Mouse (Mus musculus) myocyte (in vitro differentiated cells): ENCODE results near the gene Mvp. TPM values are rescaled to one million over a fixed set of nuclear protein-coding genes. Genes with fewer than 3 reads are reported as not detected.

Experiments
- H3K27me3 ChIP-seq: one replicate; pipeline ENCODE4 v1.6.1; 2011; ENCODE audit not compliant: control insufficient read depth, insufficient read depth, insufficient read length
- H3K36me3 ChIP-seq: one replicate; pipeline ENCODE4 v1.6.1; 2011; ENCODE audit not compliant: control insufficient read depth, insufficient read depth
- H3K4me2 ChIP-seq: one replicate; pipeline ENCODE4 v1.6.1; 2011; ENCODE audit warnings: low read depth, control low read depth
- H3K4me3 ChIP-seq: one replicate; pipeline ENCODE4 v1.5.1; 2011; ENCODE audit warnings: mild to moderate bottlenecking, control low read depth, moderate library complexity
- H3K79me2 ChIP-seq: one replicate; pipeline ENCODE4 v1.6.1; 2011; ENCODE audit not compliant: control insufficient read depth, insufficient read depth
- H3ac ChIP-seq: one replicate; pipeline ENCODE4 v1.6.1; 2011; ENCODE audit not compliant: control insufficient read depth, insufficient read length
- CEBPB ChIP-seq: IDR thresholded peaks from 2 replicates; pipeline ENCODE4 v1.6.1; 2011; ENCODE audit warnings: mild to moderate bottlenecking, moderate library complexity; ENCODE audit not compliant: poor library complexity, insufficient read depth, severe bottlenecking
- E2F4 ChIP-seq: IDR thresholded peaks from one replicate; pipeline ENCODE4 v1.6.1; 2011; ENCODE audit warnings: mild to moderate bottlenecking, control low read depth, moderate library complexity; ENCODE audit not compliant: insufficient read depth
- MAX ChIP-seq: IDR thresholded peaks from one replicate; pipeline ENCODE4 v1.6.1; 2011; ENCODE audit warnings: low read depth, mild to moderate bottlenecking, control low read depth
- MYOD1 ChIP-seq, 3 experiments: IDR thresholded peaks; one replicate each; pipeline ENCODE4 v1.6.1; 2011; ENCODE audit warnings: control low read depth in 2 of 3, low read depth in 2 of 3, mild to moderate bottlenecking in 2 of 3, moderate library complexity in 1 of 3; ENCODE audit not compliant: insufficient read length in 2 of 3, control insufficient read depth in 1 of 3
- MYOG ChIP-seq, 3 experiments: IDR thresholded peaks; one replicate each; pipeline ENCODE4 v1.6.1; 2011; ENCODE audit warnings: control low read depth in 2 of 3, low read depth in 2 of 3, mild to moderate bottlenecking in 2 of 3; ENCODE audit not compliant: insufficient read length in 2 of 3, control insufficient read depth in 1 of 3, insufficient read depth in 1 of 3
- POLR2A ChIP-seq: IDR thresholded peaks from one replicate; pipeline ENCODE4 v1.6.1; 2011; ENCODE audit warnings: low read depth, mild to moderate bottlenecking, control low read depth, moderate library complexity; ENCODE audit not compliant: insufficient read length
- POLR2AphosphoS2 ChIP-seq: IDR thresholded peaks from one replicate; pipeline ENCODE4 v1.6.1; 2011; ENCODE audit warnings: low read depth, control low read depth; ENCODE audit not compliant: insufficient read length
- REST ChIP-seq: IDR thresholded peaks from one replicate; pipeline ENCODE4 v1.6.1; 2011; ENCODE audit warnings: mild to moderate bottlenecking, control low read depth, moderate library complexity; ENCODE audit not compliant: insufficient read depth, insufficient read length
- SRF ChIP-seq: IDR thresholded peaks from one replicate; pipeline ENCODE4 v1.6.1; 2011; ENCODE audit warnings: low read depth; ENCODE audit not compliant: control insufficient read depth, insufficient read length
- TCF12 ChIP-seq: IDR thresholded peaks from one replicate; pipeline ENCODE4 v1.6.1; 2011; ENCODE audit warnings: mild to moderate bottlenecking, control low read depth; ENCODE audit not compliant: poor library complexity, insufficient read depth, severe bottlenecking
- TCF3 ChIP-seq: IDR thresholded peaks from one replicate; pipeline ENCODE4 v1.6.1; 2011; ENCODE audit warnings: low read depth, control low read depth; ENCODE audit not compliant: insufficient read length
- USF1 ChIP-seq: IDR thresholded peaks from one replicate; pipeline ENCODE4 v1.6.1; 2011; ENCODE audit warnings: low read depth, mild to moderate bottlenecking, control low read depth, moderate library complexity
- polyA plus RNA-seq: library from polyadenylated mRNA; unstranded; fragments of >200 nt; fragmentation: generic; extraction: Trizol; gene quantifications from one replicate; pipeline ENCODE4 v1.2.1, GENCODE M21; 2012; ENCODE audit warnings: missing spikeins

The Mvp gene
- polyA plus RNA-seq, 1 experiment = 111 TPM

DNA sequence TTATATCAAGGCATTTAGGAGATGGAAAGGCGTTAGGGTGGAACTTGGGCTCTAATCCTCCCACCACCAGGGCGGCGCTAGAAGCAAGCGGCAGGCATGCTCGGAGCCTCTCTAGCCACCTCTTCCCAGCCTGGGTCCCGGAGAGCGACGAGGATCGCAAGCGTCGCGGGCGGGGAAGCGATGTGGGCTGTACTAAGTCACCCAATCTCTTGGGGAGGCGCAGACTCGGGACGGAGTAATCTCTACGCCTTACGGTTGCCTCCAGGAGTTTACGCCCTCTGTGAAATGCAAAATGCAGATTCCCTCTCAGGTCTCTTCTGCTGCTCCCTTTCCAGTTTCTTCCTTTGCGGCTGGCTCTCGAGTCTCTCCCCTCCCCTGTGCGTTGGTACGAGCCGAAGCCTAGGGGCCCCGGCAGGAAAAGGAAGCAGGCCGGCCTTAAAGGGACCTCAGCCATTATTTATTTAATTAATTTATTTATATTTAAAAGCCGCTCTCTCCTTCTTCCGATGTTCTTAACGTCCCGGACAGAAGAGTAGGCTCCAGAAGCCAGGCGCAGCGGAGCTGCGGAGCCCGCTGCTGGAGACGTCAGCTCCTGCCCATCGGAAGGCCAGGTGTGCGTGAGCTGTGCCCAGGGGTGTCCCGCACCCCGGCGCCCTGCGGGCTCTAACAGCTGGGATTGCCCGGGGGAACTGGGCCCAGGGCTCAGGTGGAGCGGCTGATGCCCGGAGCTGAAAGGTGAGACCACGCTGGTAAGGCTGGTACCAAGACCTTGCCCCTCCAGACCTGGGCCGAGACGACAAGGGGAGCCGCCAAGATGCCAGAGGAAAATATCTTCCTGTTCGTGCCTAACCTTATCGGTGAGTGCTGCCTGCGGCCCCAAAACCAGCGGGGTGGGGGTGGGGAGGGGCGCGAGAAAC, 38.2 kb downstream of the Mvp start, which contains the start of gene Cdiptos:
TSS of gene Cdiptos (minus strand) at position 149 of the 917 bp plus-strand sequence.
- H3ac ChIP-seq = peak within 1 kb of the TSS; percentile 83
- peaks cover 13% of the 10 kb centered on the region for H3K79me2 ChIP-seq
- H3K27me3 ChIP-seq = peaks cover under 1% of the 10 kb centered on the region
- H3K4me3 ChIP-seq = peak within 1 kb of the TSS; percentile 95
- TF ChIP-seq MAX (peak; percentile 52), POLR2A (peak; percentile 9), REST (no peak), MYOG (IDR thresholded peaks at IDR 0.05; ENCODE audit: control insufficient read depth in 1 of 3, insufficient read depth in 1 of 3, insufficient read length in 2 of 3, low read depth in 2 of 3) (peak in 2 of 3 experiments; percentile 14 to 59), E2F4 (no peak), SRF (no peak), MYOD1 (IDR thresholded peaks at IDR 0.05; ENCODE audit: control insufficient read depth in 1 of 3, insufficient read length in 2 of 3, low read depth in 2 of 3) (peak in 1 of 3 experiments; percentile 29), TCF12 (no peak)
- peak within 1 kb of the TSS; percentile 77 for H3K4me2 ChIP-seq
- H3K36me3 ChIP-seq = peaks cover 14% of the 10 kb centered on the region

DNA sequence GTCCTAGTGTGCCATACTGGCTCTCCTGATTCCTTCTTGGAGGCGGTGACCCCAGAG, 38.7 kb downstream of the Mvp start, which contains the start of gene Cdipt:
TSS of gene Cdipt (plus strand) at position 22 of the 57 bp plus-strand sequence.
- TF ChIP-seq TCF12 (no peak), POLR2AphosphoS2 (no peak), TCF3 (no peak), SRF (no peak), POLR2A (no peak), MAX (no peak), MYOG (IDR thresholded peaks at IDR 0.05; ENCODE audit: control insufficient read depth in 1 of 3, insufficient read depth in 1 of 3, insufficient read length in 2 of 3, low read depth in 2 of 3) (no peak), USF1 (no peak), REST (no peak), E2F4 (no peak), MYOD1 (IDR thresholded peaks at IDR 0.05; ENCODE audit: control insufficient read depth in 1 of 3, insufficient read length in 2 of 3, low read depth in 2 of 3) (no peak), CEBPB (no peak)
- H3K36me3 ChIP-seq = peaks cover 14% of the 10 kb centered on the region
- H3K4me2 ChIP-seq = peak within 1 kb of the TSS; percentile 77

GRCm38 (mm10) chr7:126975493-126975892, 38.9 kb downstream of the Mvp start:
- Histone ChIP-seq H3K36me3 (peaks cover 14% of the 10 kb centered on the region), H3K4me3 (peak overlapping the region; percentile 95), H3ac (no peak overlapping the region), H3K4me2 (peak overlapping the region; percentile 51), H3K79me2 (peaks cover 13% of the 10 kb centered on the region), H3K27me3 (peaks cover 7% of the 10 kb centered on the region)
- TF ChIP-seq MAX (no peak), TCF12 (no peak), MYOG (IDR thresholded peaks at IDR 0.05; ENCODE audit: control insufficient read depth in 1 of 3, insufficient read depth in 1 of 3, insufficient read length in 2 of 3, low read depth in 2 of 3) (no peak), SRF (no peak), USF1 (no peak), TCF3 (no peak), POLR2AphosphoS2 (no peak), E2F4 (no peak), REST (no peak), MYOD1 (IDR thresholded peaks at IDR 0.05; ENCODE audit: control insufficient read depth in 1 of 3, insufficient read length in 2 of 3, low read depth in 2 of 3) (no peak), POLR2A (no peak), CEBPB (no peak)

More for the DNA sequence above, 38.7 kb downstream of the Mvp start, which contains the start of gene Cdipt:
- H3K4me3 ChIP-seq = peak within 1 kb of the TSS; percentile 95
- H3K79me2 ChIP-seq = peaks cover 13% of the 10 kb centered on the region
- H3ac ChIP-seq = peak within 1 kb of the TSS; percentile 83
- peaks cover 5% of the 10 kb centered on the region for H3K27me3 ChIP-seq

- no peak overlapping the region for H3ac ChIP-seq
- peaks cover 57% of the 10 kb centered on the region for H3K27me3 ChIP-seq
- no peaks in the 10 kb centered on the region for H3K79me2 ChIP-seq
- no peaks in the 10 kb centered on the region for H3K36me3 ChIP-seq
- no peak overlapping the region for H3K4me2 ChIP-seq
- no peak overlapping the region for H3K4me3 ChIP-seq
- no peak for TF ChIP-seq MYOG (IDR thresholded peaks at IDR 0.05; ENCODE audit: control insufficient read depth in 1 of 3, insufficient read depth in 1 of 3, insufficient read length in 2 of 3, low read depth in 2 of 3)
- TF ChIP-seq CEBPB = no peak
- no peak for TF ChIP-seq TCF3
- TF ChIP-seq E2F4 = no peak
- no peak for TF ChIP-seq MYOD1 (IDR thresholded peaks at IDR 0.05; ENCODE audit: control insufficient read depth in 1 of 3, insufficient read length in 2 of 3, low read depth in 2 of 3)
- no peak for TF ChIP-seq USF1
- TF ChIP-seq POLR2A = no peak
- TF ChIP-seq REST = no peak
- no peak for TF ChIP-seq SRF
- no peak for TF ChIP-seq MAX
- no peak for TF ChIP-seq TCF12
- no peak for TF ChIP-seq POLR2AphosphoS2
Measured at GRCm38 (mm10) chr7:126967361-126967760, 47.1 kb downstream of the Mvp start.
